10 mouse cellular contexts compared by ENCODE assay signal in genomic region chr16:49970297-49970804, GRCm38 (mm10).
DNase-seq lines count a peak whose midpoint lies in the region; ATAC-seq and TF ChIP-seq lines count a peak whose summit lies in the region.
"Had no signal": no experiment of that assay in that cellular context is flagged by ENCODE, and none has a peak within 500 bp of the region (broad histone marks: within the 10 kb centered on the region; RNA-seq: fewer than 3 reads in every experiment).

No protein-coding gene starts in this region.

- TF ChIP-seq CTCF in heart, postnatal 0 days (IDR thresholded peaks at IDR 0.05; ENCODE audit: low read depth) = no peak

- no peak overlapping the region for H3K9ac ChIP-seq in heart, postnatal 0 days (replicated peaks; ENCODE audit: low read depth, low read length)
- no peak overlapping the region for H3K9ac ChIP-seq in midbrain, embryonic 14.5 days (replicated peaks; ENCODE audit: low read length)
- H3K9ac ChIP-seq: heart, embryonic 15.5 days had no signal

- intact Hi-C loops in heart, postnatal 25 days (cut with DNase I) = no loop called here

- no peaks in the 10 kb centered on the region for H3K27me3 ChIP-seq in heart, postnatal 0 days (ENCODE audit: control insufficient read depth, insufficient read depth, low read length)
- no peaks in the 10 kb centered on the region for H3K27me3 ChIP-seq in megakaryocyte, embryonic 14.5 days (replicated peaks)
- no peaks in the 10 kb centered on the region for H3K27me3 ChIP-seq in midbrain, embryonic 14.5 days (ENCODE audit: control insufficient read depth, insufficient read depth, low read length)
- H3K27me3 ChIP-seq: heart, embryonic 15.5 days had no signal

- H3K4me1 ChIP-seq in heart, postnatal 0 days (ENCODE audit: control insufficient read depth, insufficient read depth) = peaks cover 15% of the 10 kb centered on the region
- peaks cover 34% of the 10 kb centered on the region for H3K4me1 ChIP-seq in megakaryocyte, embryonic 14.5 days
- peaks cover 7% of the 10 kb centered on the region; the same call in 1 of the 2 replicates for H3K4me1 ChIP-seq in midbrain, embryonic 14.5 days (ENCODE audit: control insufficient read depth, insufficient read depth, low read length)

- H3K9me3 ChIP-seq in heart, postnatal 0 days (replicated peaks; ENCODE audit: control insufficient read depth, low read length) = no peaks in the 10 kb centered on the region
- H3K9me3 ChIP-seq in megakaryocyte, embryonic 14.5 days = no peaks in the 10 kb centered on the region
- H3K9me3 ChIP-seq in midbrain, embryonic 14.5 days (ENCODE audit: control insufficient read depth, low read length) = no peaks in the 10 kb centered on the region
- H3K9me3 ChIP-seq: heart, embryonic 15.5 days had no signal

- WGBS in heart, postnatal 0 days = 46% methylated on average over 2 of the region's 2 CpGs
- WGBS in midbrain, embryonic 14.5 days = 88% methylated on average over 2 of the region's 2 CpGs

- TF ChIP-seq EP300 in heart, postnatal 0 days (IDR thresholded peaks at IDR 0.05; ENCODE audit: low read depth) = no peak

- no peak overlapping the region for H3K4me3 ChIP-seq in heart, postnatal 0 days (ENCODE audit: low read depth, low read length)
- H3K4me3 ChIP-seq in megakaryocyte, embryonic 14.5 days (replicated peaks) = peak overlapping the region; percentile 48
- no peak overlapping the region for H3K4me3 ChIP-seq in midbrain, embryonic 14.5 days (replicated peaks; ENCODE audit: low read depth, low read length)
- H3K4me3 ChIP-seq: heart, embryonic 15.5 days had no signal

- peak; percentile 47 for DNase-seq in heart, postnatal 0 days (ENCODE audit: low spot score)
- DNase-seq in heart, postnatal 25 days (ENCODE audit: low spot score) = no peak
- peak; percentile 68 for DNase-seq in CD4-positive, CD25-positive, alpha-beta regulatory T cell, adult 2 months (ENCODE audit: low read depth, low spot score)
- DNase-seq in adrenal gland, postnatal 10 days = no peak
- DNase-seq in kidney, adult 9 months = no peak
- DNase-seq in midbrain, embryonic 14.5 days = no peak
- DNase-seq: embryo, embryonic 11 days had no signal

- peak overlapping the region; percentile 32 for H3K27ac ChIP-seq in heart, postnatal 0 days (ENCODE audit: low read depth)
- H3K27ac ChIP-seq in midbrain, embryonic 14.5 days (replicated peaks; ENCODE audit: low read depth, low read length) = no peak overlapping the region
- H3K27ac ChIP-seq: heart, embryonic 15.5 days had no signal

- no peak overlapping the region for H3K4me2 ChIP-seq in heart, postnatal 0 days (ENCODE audit: low read depth, low read length)
- H3K4me2 ChIP-seq in midbrain, embryonic 14.5 days (ENCODE audit: low read length) = no peak overlapping the region
- H3K4me2 ChIP-seq: heart, embryonic 15.5 days had no signal

- ATAC-seq in heart, postnatal 0 days (ENCODE audit: insufficient read depth, low read depth) = no peak
- ATAC-seq in common myeloid progenitor, adult 5-6 weeks (replicated peaks; ENCODE audit: low read depth, poor library complexity, severe bottlenecking) = peak; percentile 48; the same call in 1 of the 2 replicates
- ATAC-seq in midbrain, embryonic 14.5 days (ENCODE audit: low FRiP score, low TSS enrichment) = no peak

- no peaks in the 10 kb centered on the region for H3K36me3 ChIP-seq in heart, postnatal 0 days (replicated peaks; ENCODE audit: control insufficient read depth, insufficient read depth, low read length)
- no peaks in the 10 kb centered on the region for H3K36me3 ChIP-seq in megakaryocyte, embryonic 14.5 days (replicated peaks; ENCODE audit: low read length)
- no peaks in the 10 kb centered on the region for H3K36me3 ChIP-seq in midbrain, embryonic 14.5 days (ENCODE audit: control insufficient read depth, insufficient read depth, low read length)
- H3K36me3 ChIP-seq: heart, embryonic 15.5 days had no signal

Comparison
In these comparisons a context has a peak if more than half of its experiments do, and no peak if none do; other contexts are left out.
1. DNase-seq: peak in heart, postnatal 0 days (single experiment) and CD4-positive, CD25-positive, alpha-beta regulatory T cell, adult 2 months (single experiment); none in heart, postnatal 25 days (single experiment), adrenal gland, postnatal 10 days (single experiment), kidney, adult 9 months (single experiment) and midbrain, embryonic 14.5 days (single experiment).